Mouse (Mus musculus) gastrocnemius, postnatal 4 days (tissue): ENCODE data around the gene Ikzf1. TPM values are rescaled to one million over a fixed set of nuclear protein-coding genes. Genes with fewer than 3 reads are reported as not detected.

Source experiments
- DNase-seq, 2 experiments: peaks; one replicate each; pipeline ENCODE4 v3.0.0; 2021 to 2022; ENCODE audit warnings: low spot score in 2 of 2, mixed read lengths in 2 of 2
- total RNA-seq, 2 experiments: library from RNA; stranded (reverse); gene quantifications; 2 replicates each; pipeline ENCODE4 v1.2.3; 2021

Ikzf1 gene
- total RNA-seq, 2 experiments from 2014 or later = 3.8 to 4.2 TPM

GRCm38 (mm10) chr11:11689701-11690058, 4.9 kb downstream of the Ikzf1 start:
- no peak for DNase-seq

GRCm38 (mm10) chr11:11690059-11690844, 5.4 kb downstream of the Ikzf1 start:
- no peak for DNase-seq

DNA sequence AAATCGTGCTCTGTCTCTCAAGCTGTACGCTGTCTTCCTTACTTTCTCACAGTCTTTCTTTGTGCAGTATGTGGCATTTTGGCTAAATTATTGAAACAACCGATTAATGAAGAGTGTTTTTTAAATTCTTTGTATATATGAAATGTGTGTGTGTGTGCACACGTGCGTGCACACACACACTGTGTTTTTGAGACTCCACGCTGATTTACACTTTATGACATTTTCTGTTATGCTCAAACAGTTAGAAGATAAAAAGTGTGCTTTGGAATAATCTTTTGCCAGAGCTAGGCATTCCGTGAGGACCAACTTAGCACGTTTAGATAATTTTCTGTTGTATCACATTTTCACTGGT, 6.0 kb downstream of the Ikzf1 start:
- DNase-seq = no peak

DNA sequence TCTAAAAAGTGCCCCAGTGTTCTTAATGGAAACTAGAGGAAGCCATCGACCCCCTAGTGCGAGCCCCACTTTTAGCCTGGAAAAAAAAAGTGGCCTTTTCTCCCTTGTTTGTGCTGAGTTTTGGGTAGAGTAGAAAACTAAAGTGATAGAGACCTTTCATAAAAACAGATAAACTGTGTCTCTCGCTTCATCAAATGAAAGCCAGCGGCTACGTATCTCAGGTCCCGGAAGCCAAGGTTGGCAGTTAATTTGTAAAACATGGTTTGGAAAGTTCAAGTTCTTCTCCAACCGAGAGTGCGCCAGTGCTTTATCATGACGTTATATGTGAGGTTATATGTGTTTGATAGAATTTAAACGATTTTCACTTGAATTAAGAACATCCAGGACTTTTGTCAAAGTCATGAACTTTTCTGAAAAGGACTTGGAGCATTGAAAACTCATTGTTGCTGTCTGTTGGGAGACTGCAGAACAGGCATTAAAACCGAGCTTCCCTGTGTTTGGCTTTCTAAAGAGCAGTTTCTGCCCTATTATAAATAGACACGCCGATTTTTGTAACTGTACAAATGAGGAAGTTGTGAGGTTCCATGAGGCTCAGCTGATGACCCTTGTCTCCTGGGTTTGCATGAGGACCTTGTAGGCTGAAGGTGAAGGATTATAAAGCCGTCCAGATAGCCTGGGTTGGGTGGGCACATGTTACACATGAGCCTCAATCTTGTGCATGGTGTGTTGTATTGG, 6.7 kb downstream of the Ikzf1 start:
- no peak for DNase-seq

DNA sequence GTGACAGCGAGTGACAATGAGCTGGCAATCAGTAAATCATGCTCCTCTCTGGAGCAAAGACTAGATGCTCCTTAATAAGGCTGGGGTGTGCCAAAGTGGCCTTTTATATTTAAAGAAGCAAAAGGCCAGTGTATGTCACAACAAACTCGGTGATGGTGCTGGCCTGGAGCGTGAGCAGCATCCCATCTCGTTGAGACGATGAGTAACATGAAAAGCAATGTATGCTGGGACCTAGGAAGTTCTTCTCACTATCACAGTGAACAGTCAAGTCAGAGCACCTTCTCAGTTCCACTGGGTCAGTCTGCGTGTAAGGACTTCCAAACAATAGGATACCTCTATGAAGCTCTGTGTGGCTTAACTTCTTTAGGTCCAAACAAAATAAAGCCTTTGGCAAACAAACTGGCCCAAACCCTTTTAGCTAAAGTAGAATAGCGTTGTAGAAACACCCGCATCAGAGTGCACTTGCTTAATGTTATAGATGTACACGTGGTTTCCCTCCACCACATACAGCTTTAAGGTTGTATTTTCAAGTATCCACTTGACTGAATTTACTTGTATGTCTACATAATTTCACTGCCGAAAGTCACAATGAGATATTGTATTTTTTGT, 7.9 kb downstream of the Ikzf1 start:
- DNase-seq = no peak

- DNase-seq = no peak
Measured at GRCm38 (mm10) chr11:11693446-11693845, 8.6 kb downstream of the Ikzf1 start.

DNA sequence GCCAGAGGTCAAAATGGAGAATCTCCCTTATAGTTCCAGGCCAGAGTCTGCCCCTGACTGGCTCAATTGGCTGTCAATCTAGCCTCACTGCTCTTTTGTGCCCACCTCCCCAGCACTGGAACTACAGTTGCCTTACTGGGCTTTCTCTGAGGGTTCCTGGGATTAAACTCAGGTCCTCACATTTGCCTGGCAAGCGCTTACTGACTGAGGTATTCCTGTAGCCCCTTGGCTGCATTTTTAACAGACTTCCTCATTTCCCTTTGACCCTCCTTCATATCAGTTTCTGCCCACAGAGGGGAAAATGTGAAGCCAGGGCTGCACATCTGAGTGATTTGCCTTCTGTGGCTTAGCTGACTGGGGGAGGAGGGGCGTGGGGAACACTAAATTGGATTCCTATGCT, 9.3 kb downstream of the Ikzf1 start:
- no peak for DNase-seq

DNA sequence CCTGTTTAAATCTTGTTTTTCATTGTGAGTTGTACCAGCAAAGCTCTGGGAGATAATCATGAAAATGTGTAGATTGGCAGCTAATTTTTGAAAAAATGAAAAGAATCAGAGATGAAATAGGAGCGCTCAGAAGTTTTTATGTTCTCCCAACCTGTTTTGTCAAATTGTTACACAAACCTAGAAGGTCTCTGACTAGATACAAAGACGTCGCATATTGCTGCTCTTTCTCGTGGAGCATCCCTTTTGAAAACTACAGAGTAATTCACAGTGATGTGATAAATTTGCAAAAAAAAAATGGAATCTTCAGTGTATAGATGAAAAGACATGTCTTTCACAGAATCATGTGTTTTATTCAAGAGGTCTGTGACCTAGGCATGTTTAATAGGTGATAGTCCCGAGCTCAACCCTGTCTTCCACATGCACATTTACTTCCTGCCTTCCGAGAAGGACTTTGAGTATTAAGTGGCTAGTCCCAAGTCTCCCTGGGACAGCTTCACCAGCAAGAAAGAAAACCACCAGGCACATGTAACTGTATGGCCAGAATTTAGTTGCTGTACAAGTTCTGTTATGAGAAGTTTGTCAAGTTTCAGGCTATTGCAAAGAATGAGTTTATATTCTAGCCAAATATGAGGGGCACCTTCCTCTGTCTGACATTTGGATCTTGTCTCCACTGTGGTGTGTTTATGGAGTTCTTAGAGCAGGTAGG, 9.8 kb downstream of the Ikzf1 start:
- no peak for DNase-seq

GRCm38 (mm10) chr11:11695211-11695887, 10.5 kb downstream of the Ikzf1 start:
- no peak for DNase-seq

DNA sequence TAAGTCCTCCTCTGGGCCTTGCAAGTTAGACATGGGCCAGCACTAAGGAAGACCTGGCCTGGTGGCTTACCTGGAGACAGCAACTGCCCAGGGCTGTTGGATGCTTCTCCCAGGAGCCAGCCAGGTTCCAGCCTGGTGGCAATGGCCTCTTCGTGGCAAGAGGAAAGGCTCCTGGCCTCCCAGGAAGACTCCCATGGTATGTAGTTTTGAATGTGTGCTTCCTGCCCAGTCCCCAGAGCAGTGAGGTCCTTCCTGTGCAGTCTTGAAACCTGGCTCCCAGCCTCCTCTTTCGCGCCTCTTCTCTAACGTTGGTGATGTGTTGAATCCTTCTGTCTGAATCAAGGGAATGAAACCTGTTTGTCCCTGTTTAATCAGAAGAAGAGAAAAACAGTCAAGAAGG, 11.1 kb downstream of the Ikzf1 start:
- no peak for DNase-seq

GRCm38 (mm10) chr11:11696814-11697213, 12.0 kb downstream of the Ikzf1 start:
- DNase-seq = no peak

GRCm38 (mm10) chr11:11701378-11701777, 16.6 kb downstream of the Ikzf1 start:
- no peak for DNase-seq

DNA sequence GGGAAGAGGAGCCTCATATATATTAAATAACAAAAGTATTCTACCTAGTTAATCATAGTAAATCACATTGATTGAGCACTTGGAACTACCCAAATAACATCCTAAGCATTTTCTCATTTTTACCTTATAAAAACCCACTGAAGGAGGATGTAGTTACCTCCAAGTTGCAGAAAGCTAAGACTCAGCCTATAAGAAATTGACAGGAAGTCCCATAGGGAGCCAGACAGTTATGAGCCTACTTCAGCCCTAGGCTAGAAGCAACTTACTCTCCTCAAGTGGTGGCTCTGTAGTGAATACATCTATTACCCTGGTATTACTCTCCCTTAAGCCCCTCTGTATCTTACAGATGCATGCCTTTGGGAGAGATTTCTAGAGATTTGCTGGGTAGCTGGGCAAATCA, 19.0 kb downstream of the Ikzf1 start:
- no peak for DNase-seq

DNA sequence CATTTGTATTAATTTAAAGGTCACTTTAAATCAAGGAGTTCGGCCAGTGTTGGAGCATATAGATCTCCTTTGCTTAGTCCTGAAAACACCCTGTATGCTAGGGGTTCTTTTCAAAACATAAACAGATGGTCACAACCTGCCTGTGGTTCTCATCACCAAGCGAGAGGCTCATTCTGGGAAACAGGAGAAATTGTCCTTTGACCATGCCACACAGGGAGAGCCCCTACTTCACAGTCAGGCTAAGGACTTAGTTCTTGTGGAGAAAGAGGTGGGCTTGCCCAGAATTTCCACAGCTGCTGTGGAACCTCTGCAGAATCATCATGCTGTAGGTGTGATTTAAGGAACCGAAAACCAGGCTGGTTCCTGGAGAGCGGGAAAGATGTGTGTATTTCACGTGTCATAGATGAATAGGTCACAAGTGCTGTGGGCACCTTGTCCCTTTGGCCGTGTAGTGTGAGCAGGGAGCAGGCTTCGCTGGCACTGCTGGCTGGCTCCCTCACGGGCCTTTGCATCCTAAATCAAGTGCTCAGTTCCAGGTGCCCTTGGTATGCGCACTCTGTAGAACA, 23.4 kb downstream of the Ikzf1 start:
- DNase-seq = no peak

DNA sequence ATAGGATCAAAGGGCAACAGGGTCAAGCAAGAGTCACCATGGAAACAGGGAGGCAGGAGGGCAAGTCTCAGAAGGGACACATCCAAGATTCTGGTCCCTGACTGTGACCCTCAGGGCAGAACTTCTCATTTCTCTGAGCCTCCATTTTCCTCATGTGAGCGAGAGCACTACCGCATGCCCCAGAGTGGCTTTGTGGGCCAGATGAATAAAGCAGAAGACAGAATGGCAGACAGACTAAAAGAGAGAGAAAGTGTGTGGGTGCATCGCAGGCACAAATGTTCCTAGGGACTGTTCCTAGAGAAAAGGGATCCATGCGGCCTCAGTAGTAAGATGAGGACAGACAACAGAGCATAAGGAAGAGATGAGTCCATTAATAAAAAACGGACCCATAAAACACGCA, 24.5 kb downstream of the Ikzf1 start:
- DNase-seq = no peak

DNA sequence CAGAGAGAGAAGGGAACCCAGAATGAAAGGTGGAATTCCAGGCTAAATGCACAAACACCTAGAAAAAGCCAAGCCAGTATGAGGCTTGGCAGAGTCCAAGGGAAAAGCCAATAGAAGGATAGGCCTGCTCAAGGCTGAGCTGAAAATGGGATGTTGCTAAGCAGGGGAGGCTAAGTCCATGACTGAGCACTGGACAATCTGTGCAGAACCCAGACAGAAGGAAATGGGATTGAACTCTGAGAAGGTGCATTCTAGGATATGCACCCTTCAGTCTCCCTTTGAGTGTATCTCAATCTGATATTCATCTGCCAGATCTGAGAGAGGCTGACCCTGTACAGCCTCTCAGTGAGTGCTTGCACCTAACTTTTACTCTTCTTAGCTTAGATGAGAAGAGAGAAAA, 25.9 kb downstream of the Ikzf1 start:
- DNase-seq = no peak

DNA sequence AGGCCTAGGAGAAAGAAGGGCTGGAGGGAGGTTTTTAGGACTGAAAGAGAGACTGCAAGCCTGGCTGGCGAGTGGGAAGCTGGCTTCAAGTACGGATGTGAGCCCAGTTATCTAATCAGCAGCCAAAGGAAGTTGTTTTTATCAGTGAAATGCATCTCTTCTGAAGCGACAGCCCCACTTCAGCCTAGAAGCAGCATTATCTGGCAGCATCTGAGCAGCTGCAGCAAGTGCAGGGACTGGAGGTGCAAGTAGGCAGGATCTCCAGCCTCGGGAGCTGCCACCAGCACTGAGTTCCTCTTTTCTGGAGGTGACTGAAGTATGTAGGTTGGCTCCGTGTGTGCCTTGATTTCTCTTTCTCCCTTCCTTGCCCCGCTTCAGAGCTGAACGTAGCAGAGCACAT, 26.9 kb downstream of the Ikzf1 start:
- DNase-seq = no peak

GRCm38 (mm10) chr11:11714676-11715075, 29.9 kb downstream of the Ikzf1 start:
- DNase-seq = no peak

DNA sequence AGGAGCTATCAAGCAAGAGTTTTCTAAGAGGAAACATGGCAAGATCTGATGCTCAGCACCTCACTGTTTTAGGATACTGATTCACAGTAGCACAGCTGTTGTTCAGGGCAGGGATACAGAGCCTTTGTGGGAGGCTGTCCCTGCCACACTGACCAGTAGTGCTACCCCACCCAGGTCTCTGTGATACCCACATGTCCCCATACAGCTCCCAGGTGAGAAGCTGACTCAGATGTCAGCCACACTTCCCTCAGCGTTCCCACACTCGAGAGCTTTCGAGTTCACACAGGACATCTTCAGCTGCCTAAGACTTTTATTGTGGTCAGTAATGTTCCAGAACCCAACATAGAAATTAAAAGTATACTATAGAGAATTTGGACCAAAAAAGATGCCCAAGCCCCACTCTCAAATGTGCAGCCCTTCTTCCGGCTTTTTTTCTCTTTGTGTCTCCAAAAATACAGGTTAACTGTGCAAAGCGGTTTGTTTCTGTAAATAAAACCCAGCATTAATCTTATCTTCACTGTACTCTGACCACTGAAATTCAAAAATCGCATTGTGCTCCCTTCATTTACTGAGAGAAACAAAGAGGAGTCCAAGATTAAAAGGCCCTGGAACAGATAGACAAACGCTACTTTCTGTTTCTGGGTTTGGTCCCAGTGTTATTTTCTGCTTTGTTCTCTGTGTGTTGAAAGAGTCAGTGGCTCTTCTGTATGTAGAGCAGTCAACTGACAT, 31.3 kb downstream of the Ikzf1 start:
- no peak for DNase-seq

DNA sequence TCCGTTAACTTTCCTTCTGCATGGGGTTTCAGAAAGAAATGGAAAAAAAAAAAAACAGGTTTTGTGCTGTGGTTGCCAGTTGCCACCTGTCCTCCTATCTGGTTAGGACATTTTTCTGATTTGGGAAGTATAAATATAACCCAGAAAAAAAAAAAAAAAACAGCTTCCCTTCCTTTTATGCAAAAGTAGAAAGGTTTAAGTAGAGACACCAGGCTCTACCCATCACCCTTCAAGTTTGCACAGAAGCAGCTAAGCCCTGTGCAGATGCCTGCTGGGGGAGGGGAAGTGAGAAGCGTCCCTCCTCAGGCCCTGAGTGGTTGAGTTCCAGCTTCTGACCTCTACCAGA, 31.9 kb downstream of the Ikzf1 start:
- DNase-seq = no peak
